Mouse (Mus musculus) limb, embryonic 11.5 days (tissue): ENCODE results near the gene Atp2a3. TPM values are rescaled to one million over a fixed set of nuclear protein-coding genes. Genes with fewer than 3 reads are reported as not detected.
A peak's percentile ranks its signal among the peaks of the same experiment; 100 is the strongest.

Experiments used
- ATAC-seq: fragments of 200-750 bp; cut with Nextera tagmentation; 2 replicates; pipeline ENCODE4 v1.8.0; 2017; ENCODE audit warnings: low read depth; ENCODE audit not compliant: insufficient number of reproducible peaks, low FRiP score, low TSS enrichment
- DNase-seq: peaks from one replicate; pipeline ENCODE4 v3.0.0-alpha.2; 2015; ENCODE audit warnings: low spot score
- H3K27ac ChIP-seq: fragments of 300-500 bp; sonication (generic); replicated peaks from 2 replicates; pipeline ENCODE4 v1.5.1; 2014; ENCODE audit warnings: low read depth, mild to moderate bottlenecking, low read length
- H3K27me3 ChIP-seq: fragments of 300-500 bp; sonication (generic); 2 replicates; pipeline ENCODE4 v1.6.1; 2014; ENCODE audit warnings: mild to moderate bottlenecking, low read length, mixed read lengths; ENCODE audit not compliant: control insufficient read depth, insufficient read depth
- H3K36me3 ChIP-seq: fragments of 300-500 bp; sonication (generic); 2 replicates; pipeline ENCODE4 v1.6.1; 2014; ENCODE audit warnings: mild to moderate bottlenecking, low read length, moderate library complexity, mixed read lengths; ENCODE audit not compliant: control insufficient read depth, insufficient read depth
- H3K4me1 ChIP-seq: fragments of 300-500 bp; sonication (generic); 2 replicates; pipeline ENCODE4 v1.6.1; 2014; ENCODE audit warnings: low read length, mixed read lengths; ENCODE audit not compliant: control insufficient read depth, insufficient read depth
- H3K4me2 ChIP-seq: fragments of 300-500 bp; sonication (generic); 2 replicates; pipeline ENCODE4 v1.6.1; 2014; ENCODE audit warnings: low read depth, mild to moderate bottlenecking, moderate library complexity; ENCODE audit not compliant: severe bottlenecking
- H3K4me3 ChIP-seq: fragments of 300-500 bp; sonication (generic); 2 replicates; pipeline ENCODE4 v1.5.1; 2014; ENCODE audit warnings: low read depth, low read length
- H3K9ac ChIP-seq: fragments of 300-500 bp; sonication (generic); 2 replicates; pipeline ENCODE4 v1.6.1; 2014; ENCODE audit warnings: mild to moderate bottlenecking, low read length
- H3K9me3 ChIP-seq: fragments of 300-500 bp; sonication (generic); 2 replicates; pipeline ENCODE4 v1.6.1; 2016; ENCODE audit warnings: low read length; ENCODE audit not compliant: control insufficient read depth
- WGBS: fragments of 180-500 bp; shearing (Covaris S2); extraction: QIAGEN DNeasy Blood & Tissue Kit; methylation state at CpG from one replicate; pipeline ENCODE4 v1.1.7; 2014; 5-methylcytosine and 5-hydroxymethylcytosine counted together
- polyA plus RNA-seq: library from polyadenylated mRNA; unstranded; fragments of >200 nt; fragmentation: Nextera tagmentation; extraction: Ambion mirVana; gene quantifications from 2 replicates; pipeline ENCODE4 v1.2.1, GENCODE M21; 2014

Atp2a3 gene
- polyA plus RNA-seq, 1 experiment from 2014 or later = 0.97 TPM

GRCm38 (mm10) chr11:73015391-73016102, 54.6 kb downstream of the Atp2a3 start:
- 76% methylated on average over 5 of the region's 5 CpGs for WGBS

DNA sequence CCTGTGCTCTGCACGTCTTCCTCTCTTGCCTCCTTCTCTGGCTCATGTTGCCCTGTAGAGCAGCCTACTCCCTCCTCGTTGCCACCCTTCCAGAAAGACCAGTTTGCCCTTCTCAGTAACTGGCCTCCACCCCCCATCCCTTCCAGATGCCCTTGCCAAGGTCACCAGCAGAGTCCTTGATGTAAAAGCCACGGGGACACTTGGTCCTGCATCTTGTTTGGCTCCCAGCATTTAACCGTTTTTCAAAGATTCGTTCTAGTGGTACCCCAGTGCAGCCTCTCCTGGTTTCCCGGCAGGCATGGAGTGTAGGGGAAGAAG, 55.1 kb downstream of the Atp2a3 start:
- Histone ChIP-seq H3K27me3 (peaks cover 22% of the 10 kb centered on the region), H3K4me2 (no peak overlapping the region), H3K36me3 (no peaks in the 10 kb centered on the region), H3K27ac (no peak overlapping the region), H3K9ac (no peak overlapping the region), H3K4me3 (no peak overlapping the region), H3K9me3 (no peaks in the 10 kb centered on the region), H3K4me1 (0 out of 2 replicates have a peak, but pooled peaks cover 2% of the 10 kb centered on the region)
- no peak for DNase-seq
- WGBS = 70% methylated on average over 6 of the region's 6 CpGs
- no peak for ATAC-seq

More at GRCm38 (mm10) chr11:73015391-73016102, 54.6 kb downstream of the Atp2a3 start:
- Histone ChIP-seq H3K4me2 (no peak overlapping the region), H3K4me1 (0 out of 2 replicates have a peak, but pooled peaks cover 2% of the 10 kb centered on the region), H3K27me3 (peaks cover 17% of the 10 kb centered on the region), H3K4me3 (no peak overlapping the region), H3K9me3 (no peaks in the 10 kb centered on the region), H3K36me3 (no peaks in the 10 kb centered on the region), H3K27ac (no peak overlapping the region), H3K9ac (no peak overlapping the region)
- DNase-seq = no peak
- ATAC-seq = no peak

DNA sequence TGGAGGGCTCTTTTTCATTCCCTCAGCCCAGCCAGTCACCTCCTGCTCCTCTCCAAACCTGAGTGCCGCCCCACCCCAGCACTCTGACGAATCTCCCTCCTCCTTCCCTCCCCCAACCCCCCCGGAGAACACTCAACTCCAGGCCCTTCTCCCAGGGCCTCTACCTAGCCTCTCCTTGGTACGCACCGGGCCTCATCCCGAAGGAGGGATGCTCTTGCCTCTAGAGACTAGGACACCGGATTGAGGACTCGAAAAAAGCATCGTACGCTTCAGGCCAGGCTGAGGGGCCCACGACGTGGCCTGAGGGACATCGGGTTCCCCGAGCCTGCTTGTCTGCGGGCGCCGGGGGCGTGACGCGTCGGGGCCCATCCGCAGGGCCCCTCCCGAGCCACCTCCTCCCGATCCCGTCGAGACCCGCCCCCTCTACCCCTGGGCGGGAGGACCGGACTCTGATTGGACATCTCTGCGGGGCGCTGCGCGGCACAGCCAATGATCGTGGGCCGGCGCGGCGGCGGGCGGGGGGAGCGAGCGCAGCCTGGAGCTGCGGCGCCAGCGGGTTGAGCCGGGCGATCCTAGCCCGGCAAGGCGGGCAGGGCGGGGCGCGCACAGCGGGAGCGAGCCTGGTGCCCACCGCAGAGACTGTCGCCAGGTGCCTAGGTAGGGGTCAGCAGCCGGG, 57.6 kb downstream of the Atp2a3 start, which contains the start of gene Camkk1:
Gene Camkk1 (plus strand): TSS at position 538 of the 676 bp plus-strand sequence.
- peak within 1 kb of the TSS; percentile 57 for H3K9ac ChIP-seq
- DNase-seq = peak; percentile 92
- under 1% methylated on average over 57 of the region's 57 CpGs for WGBS
- ATAC-seq = peak; percentile 93
- H3K4me2 ChIP-seq = peak within 1 kb of the TSS; percentile 98
- H3K4me1 ChIP-seq = 0 out of 2 replicates have a peak, but pooled peaks cover 2% of the 10 kb centered on the region
- H3K36me3 ChIP-seq = no peaks in the 10 kb centered on the region
- peak within 1 kb of the TSS; percentile 64 for H3K4me3 ChIP-seq
- H3K27me3 ChIP-seq = peaks cover 26% of the 10 kb centered on the region
- no peaks in the 10 kb centered on the region for H3K9me3 ChIP-seq
- H3K27ac ChIP-seq = no peak within 1 kb of the TSS

DNA sequence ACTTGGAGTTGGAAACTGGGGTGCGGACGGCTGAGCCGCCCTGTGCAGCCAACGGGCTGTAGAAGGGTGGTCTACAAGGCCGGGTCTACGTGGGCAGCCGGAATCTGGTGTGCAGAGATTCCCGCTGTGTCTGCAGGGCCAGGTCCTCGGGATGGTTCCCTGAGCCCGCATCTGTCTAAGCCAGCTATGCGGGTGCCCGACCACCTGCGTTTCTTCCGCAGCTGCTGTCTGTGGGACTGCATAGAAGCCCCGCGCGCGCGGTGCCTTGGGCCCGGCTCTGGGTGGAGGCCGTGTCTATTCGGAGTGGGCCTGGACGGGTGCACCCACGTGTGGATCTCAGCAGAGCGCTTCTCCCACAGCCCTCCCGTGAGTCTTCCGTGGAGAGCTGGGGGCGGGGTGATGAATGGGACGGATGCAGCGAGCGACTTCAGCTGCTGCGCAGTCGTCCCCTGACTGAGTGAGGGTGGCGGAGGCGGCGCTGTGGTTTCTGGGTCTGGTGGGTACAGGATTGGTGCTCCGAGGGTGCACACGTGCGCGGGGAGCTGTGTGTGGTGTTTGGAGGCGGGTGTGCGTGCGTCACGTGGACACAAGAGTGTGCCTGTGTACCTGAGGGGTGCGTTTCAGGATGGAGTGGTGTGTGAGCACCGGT, 58.3 kb downstream of the Atp2a3 start:
- WGBS = 1% methylated on average over 45 of the region's 46 CpGs
- peak; percentile 62 for DNase-seq
- peak; percentile 52 for ATAC-seq
- Histone ChIP-seq H3K9me3 (no peaks in the 10 kb centered on the region), H3K27ac (no peak overlapping the region), H3K4me1 (0 out of 2 replicates have a peak, but pooled peaks cover 2% of the 10 kb centered on the region), H3K36me3 (no peaks in the 10 kb centered on the region), H3K4me3 (peak overlapping the region; percentile 64), H3K4me2 (peak overlapping the region; percentile 98), H3K9ac (peak overlapping the region; percentile 57), H3K27me3 (peaks cover 26% of the 10 kb centered on the region)

- 48% methylated on average over 7 of the region's 7 CpGs for WGBS
- H3K9ac ChIP-seq = no peak overlapping the region
- no peak overlapping the region for H3K4me2 ChIP-seq
- ATAC-seq = no peak
- H3K4me3 ChIP-seq = no peak overlapping the region
- 0 out of 2 replicates have a peak, but pooled peaks cover 2% of the 10 kb centered on the region for H3K4me1 ChIP-seq
- peaks cover 26% of the 10 kb centered on the region for H3K27me3 ChIP-seq
- H3K27ac ChIP-seq = no peak overlapping the region
- no peaks in the 10 kb centered on the region for H3K36me3 ChIP-seq
- no peaks in the 10 kb centered on the region for H3K9me3 ChIP-seq
- DNase-seq = no peak
Observed at GRCm38 (mm10) chr11:73020953-73021800, 60.2 kb downstream of the Atp2a3 start.

DNA sequence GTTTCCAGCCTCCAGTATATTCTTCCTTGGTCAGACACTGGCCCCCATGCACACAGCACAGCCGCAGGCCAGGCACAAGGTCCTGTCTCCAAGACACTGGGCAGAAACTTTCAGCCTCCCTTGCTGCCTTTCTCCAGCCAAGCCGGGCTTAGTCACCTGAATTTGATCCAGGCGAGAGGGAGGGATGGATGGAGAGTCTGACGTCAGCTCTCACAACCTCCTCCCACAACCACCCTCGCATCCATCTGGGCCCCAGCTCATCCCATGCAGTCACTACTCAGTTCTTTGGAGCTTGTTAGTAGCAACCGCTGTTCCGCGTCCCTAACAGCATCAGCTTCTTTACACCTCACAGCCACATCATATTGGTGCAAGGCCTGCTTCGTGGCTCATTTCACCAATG, 62.1 kb downstream of the Atp2a3 start:
- Histone ChIP-seq H3K4me1 (0 out of 2 replicates have a peak, but pooled peaks cover 2% of the 10 kb centered on the region), H3K36me3 (no peaks in the 10 kb centered on the region)

GRCm38 (mm10) chr11:73023827-73024226, 62.9 kb downstream of the Atp2a3 start:
- Histone ChIP-seq H3K27ac (no peak overlapping the region), H3K9ac (no peak overlapping the region), H3K4me1 (0 out of 2 replicates have a peak, but pooled peaks cover 2% of the 10 kb centered on the region), H3K27me3 (peaks cover 23% of the 10 kb centered on the region), H3K4me2 (no peak overlapping the region), H3K4me3 (no peak overlapping the region), H3K9me3 (no peaks in the 10 kb centered on the region), H3K36me3 (no peaks in the 10 kb centered on the region)
- ATAC-seq (no peak), DNase-seq (no peak)
- 86% methylated on average over 4 of the region's 4 CpGs for WGBS

More for the DNA sequence above, 62.1 kb downstream of the Atp2a3 start:
- DNase-seq = no peak
- H3K27me3 ChIP-seq = peaks cover 23% of the 10 kb centered on the region
- H3K27ac ChIP-seq = no peak overlapping the region
- no peak for ATAC-seq
- H3K4me2 ChIP-seq = no peak overlapping the region
- H3K9ac ChIP-seq = no peak overlapping the region
- 54% methylated on average over 9 of the region's 9 CpGs for WGBS
- H3K4me3 ChIP-seq = no peak overlapping the region
- no peaks in the 10 kb centered on the region for H3K9me3 ChIP-seq
